Mouse (Mus musculus) megakaryocyte progenitor cell, adult 5-6 weeks (primary cell): ENCODE results near the gene Gja4. TPM values are rescaled to one million over a fixed set of nuclear protein-coding genes. Genes with fewer than 3 reads are reported as not detected.

Experiments used
- ATAC-seq: replicated peaks from 2 replicates; pipeline ENCODE4 v1.8.0; 2016; ENCODE audit warnings: mild to moderate bottlenecking, moderate TSS enrichment, inconsistent platforms; ENCODE audit not compliant: poor library complexity
- total RNA-seq, 2 experiments: library from RNA; stranded (forward) in 1 of 2; stranded (reverse) in 1 of 2; fragments of 157-497, 149-512 nt in 1 of 2; fragments of 200-1000 nt in 1 of 2; gene quantifications; 2 replicates each; pipeline versions ENCODE4 v1.2.3 to v1.2.4; 2015 to 2017

Gja4 gene
- total RNA-seq (2015) (not detected in 2 replicates), total RNA-seq (2017) (not detected in 2 replicates)

- ATAC-seq = peak; percentile 90
Observed at GRCm38 (mm10) chr4:127313861-127314260, at the start of gene Gja4. TSS of gene Gja4 (minus strand) at chr4:127314039.

GRCm38 (mm10) chr4:127363331-127363730 lies 49.5 kb upstream of the Gja4 start:
- peak; percentile 48 for ATAC-seq

DNA sequence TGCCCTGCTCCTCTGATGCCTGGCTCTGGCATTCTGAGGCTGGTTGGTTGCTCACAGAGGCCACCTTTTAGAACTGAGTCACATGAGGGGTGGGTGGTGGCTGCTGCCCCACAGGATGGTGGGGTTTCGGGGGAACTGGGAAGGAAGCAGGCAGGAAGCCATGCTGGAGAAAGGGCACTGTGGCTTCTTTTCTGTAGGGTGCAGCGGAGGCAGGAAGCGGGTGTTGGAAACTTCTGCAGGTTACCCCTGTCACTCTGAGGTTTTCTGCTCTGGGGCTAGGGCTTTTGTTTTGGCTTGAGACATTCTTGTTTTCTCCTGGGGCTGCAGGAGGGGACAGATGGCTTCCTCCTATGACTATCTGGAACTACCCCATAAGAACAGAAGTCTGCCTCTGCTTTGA lies 48.7 kb upstream of the Gja4 start:
- peak; percentile 67 for ATAC-seq

- no peak for ATAC-seq
Observed at GRCm38 (mm10) chr4:127358018-127358417, 44.2 kb upstream of the Gja4 start, which contains the start of gene Gjb5. TSS of gene Gjb5 (minus strand) at chr4:127358181.

- ATAC-seq = no peak
Observed at GRCm38 (mm10) chr4:127354506-127355485, 41.0 kb upstream of the Gja4 start.

DNA sequence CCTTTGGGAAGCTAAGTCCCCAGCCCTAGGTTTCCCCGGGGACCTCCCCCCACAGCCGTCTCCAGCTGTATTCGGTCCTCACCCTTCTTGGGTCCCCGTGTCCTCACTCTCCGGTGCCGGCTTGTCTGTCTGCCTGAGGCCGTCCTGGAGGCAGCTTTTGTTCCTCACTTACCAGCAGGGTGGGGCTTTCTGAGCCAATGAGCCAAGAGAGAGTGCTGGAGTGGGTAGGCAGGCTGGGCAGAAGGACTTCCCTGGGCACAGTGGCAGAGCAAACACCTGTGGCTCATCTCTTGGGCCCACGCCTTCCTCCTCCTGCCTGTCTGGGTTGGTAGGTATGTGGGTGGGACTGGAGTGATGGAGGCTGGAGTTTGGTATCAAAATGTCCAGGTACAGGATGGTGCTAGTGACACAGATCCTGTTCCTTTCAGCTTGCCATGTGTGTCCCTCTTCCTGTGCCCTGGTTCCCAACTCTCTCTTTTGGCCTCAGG lies 40.2 kb upstream of the Gja4 start, which contains the start of gene Gjb4:
Gene Gjb4 (minus strand): TSS at position 131 of the 488 bp plus-strand sequence.
- no peak for ATAC-seq

GRCm38 (mm10) chr4:127352594-127352993 lies 38.8 kb upstream of the Gja4 start:
- no peak for ATAC-seq

GRCm38 (mm10) chr4:127349560-127350300 lies 35.9 kb upstream of the Gja4 start:
- no peak for ATAC-seq

- ATAC-seq = no peak
Observed at GRCm38 (mm10) chr4:127345000-127345399, 31.2 kb upstream of the Gja4 start.

- ATAC-seq = no peak
Observed at GRCm38 (mm10) chr4:127341372-127341771, 27.5 kb upstream of the Gja4 start.

DNA sequence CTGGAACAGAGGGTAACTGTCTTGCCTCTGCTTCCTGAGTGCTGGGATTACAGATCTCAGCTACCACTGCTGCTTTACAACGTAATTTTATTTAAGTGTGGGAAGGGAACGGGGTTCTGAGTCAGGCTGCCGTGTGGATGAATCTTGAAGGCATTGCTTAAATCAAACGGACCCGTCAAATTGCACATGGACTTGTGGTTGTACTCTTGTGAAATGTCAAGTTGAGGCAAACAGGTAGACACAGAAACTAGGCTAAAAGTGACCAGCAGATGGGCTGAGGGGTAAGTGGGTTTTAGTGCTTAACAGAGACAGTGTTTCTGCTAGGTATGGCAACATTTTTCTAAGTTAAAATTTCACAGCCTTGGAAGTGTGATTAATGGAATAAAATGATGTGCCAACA lies 23.8 kb upstream of the Gja4 start:
- peak; percentile 76 for ATAC-seq

GRCm38 (mm10) chr4:127334870-127335504 lies 21.1 kb upstream of the Gja4 start:
- no peak for ATAC-seq

DNA sequence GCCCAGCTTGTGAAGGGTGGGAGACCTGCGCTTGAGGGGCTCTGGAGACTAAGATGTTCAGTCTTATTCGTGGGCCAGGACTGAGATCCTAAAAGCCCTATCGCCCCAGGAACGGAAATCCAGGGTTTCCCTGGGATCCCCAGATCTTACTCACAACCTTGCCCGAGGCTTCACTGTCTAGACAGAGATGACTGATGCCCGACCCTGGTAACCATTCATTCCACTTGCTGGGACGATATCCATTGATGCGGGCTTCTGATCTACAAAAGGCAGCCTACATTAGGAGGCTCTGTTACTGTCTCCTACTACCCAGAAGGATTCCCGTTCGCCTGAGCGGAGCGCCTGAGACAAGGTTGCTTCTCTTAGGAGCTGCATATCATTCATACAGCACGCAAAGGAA lies 17.3 kb upstream of the Gja4 start:
- ATAC-seq = no peak

- ATAC-seq = peak; percentile 35; the same call in 1 of the 2 replicates
Observed at GRCm38 (mm10) chr4:127330181-127331100, 16.6 kb upstream of the Gja4 start, which contains the start of gene Gjb3. TSS of gene Gjb3 (minus strand) at chr4:127330844.

DNA sequence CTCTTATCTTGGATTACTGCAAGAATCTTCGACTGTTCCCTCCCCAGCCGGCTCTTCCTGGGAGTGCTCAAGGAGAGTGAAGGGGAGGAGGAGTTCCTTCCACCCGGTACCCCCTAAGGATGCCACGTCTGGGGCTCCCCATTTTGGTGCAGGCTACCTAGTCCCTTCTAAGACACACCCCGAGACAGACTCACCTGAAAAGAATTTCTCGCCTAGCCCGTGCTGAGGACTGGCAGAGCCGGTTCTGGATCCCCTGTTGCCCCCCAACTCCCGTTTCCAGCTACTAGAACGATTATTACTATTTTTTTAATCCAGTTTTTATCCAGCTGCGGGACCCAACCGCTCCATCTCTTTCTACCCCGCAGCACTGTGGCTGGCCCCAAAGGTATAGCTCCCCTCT lies 15.9 kb upstream of the Gja4 start:
- ATAC-seq = no peak

DNA sequence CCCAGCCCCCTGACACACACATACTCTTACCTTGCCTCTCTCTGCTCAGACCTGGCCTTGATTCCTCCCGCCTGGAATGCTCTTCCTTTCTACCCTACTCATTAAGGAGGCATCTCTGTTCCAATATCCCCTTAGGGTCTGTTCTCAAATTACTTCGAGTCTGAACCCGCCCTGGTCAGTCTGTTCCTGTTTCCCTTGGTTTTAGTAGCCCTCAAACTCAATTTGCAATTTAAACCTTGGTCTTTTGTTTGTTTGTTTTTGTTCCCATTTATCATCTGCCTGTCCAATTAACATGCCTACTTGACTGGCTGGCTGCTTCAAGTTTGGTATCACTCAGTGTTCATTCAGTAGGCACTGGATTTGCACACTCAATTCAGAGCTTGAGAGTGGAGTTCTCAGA lies 15.2 kb upstream of the Gja4 start:
- ATAC-seq = no peak

- ATAC-seq = no peak
Observed at GRCm38 (mm10) chr4:127328378-127328777, 14.5 kb upstream of the Gja4 start.

GRCm38 (mm10) chr4:127327749-127328148 lies 13.9 kb upstream of the Gja4 start:
- peak; percentile 63 for ATAC-seq

GRCm38 (mm10) chr4:127327258-127327657 lies 13.4 kb upstream of the Gja4 start:
- ATAC-seq = no peak

GRCm38 (mm10) chr4:127325276-127325675 lies 11.4 kb upstream of the Gja4 start:
- no peak for ATAC-seq
